Mouse (Mus musculus) small intestine, adult 2 months (tissue): ENCODE results near the gene Clmn. TPM values are rescaled to one million over a fixed set of nuclear protein-coding genes. Genes with fewer than 3 reads are reported as not detected.

ENCODE experiments used
- H3K27ac ChIP-seq: fragments of 200-500 bp; 2 replicates; pipeline ENCODE4 v1.5.1; 2012; ENCODE audit warnings: low read depth, low read length, control low read depth, inconsistent platforms; ENCODE audit not compliant: insufficient read depth
- H3K27me3 ChIP-seq: fragments of 200-500 bp; 2 replicates; pipeline ENCODE4 v1.6.1; 2012; ENCODE audit warnings: mild to moderate bottlenecking, moderate library complexity, low read length, inconsistent platforms; ENCODE audit not compliant: control insufficient read depth, insufficient read depth
- H3K36me3 ChIP-seq: fragments of 200-500 bp; 2 replicates; pipeline ENCODE4 v1.6.1; 2012; ENCODE audit warnings: mild to moderate bottlenecking, low read length, control low read depth, inconsistent platforms; ENCODE audit not compliant: control insufficient read depth, insufficient read depth
- H3K4me1 ChIP-seq: fragments of 200-500 bp; 2 replicates; pipeline ENCODE4 v1.6.1; 2012; ENCODE audit warnings: low read length, inconsistent platforms, mixed read lengths; ENCODE audit not compliant: control insufficient read depth, insufficient read depth, insufficient read length
- H3K4me3 ChIP-seq: fragments of 200-500 bp; 2 replicates; pipeline ENCODE4 v1.5.1; 2012; ENCODE audit warnings: low read depth, mild to moderate bottlenecking, control low read depth, inconsistent platforms, low read length, moderate library complexity
- CTCF ChIP-seq: fragments of 200-500 bp; IDR thresholded peaks from 2 replicates; pipeline ENCODE4 v1.5.1; 2012; ENCODE audit warnings: low read depth, mild to moderate bottlenecking, control low read depth, inconsistent platforms, low read length, moderate library complexity, mixed read lengths; ENCODE audit not compliant: insufficient replicate concordance, insufficient read length; ENCODE audit errors: extremely low read depth
- POLR2A ChIP-seq: fragments of 200-500 bp; IDR thresholded peaks from 2 replicates; pipeline ENCODE4 v1.6.1; 2012; ENCODE audit warnings: low read depth, mild to moderate bottlenecking, control low read depth, inconsistent platforms, low read length, moderate library complexity
- WGBS: fragments of 180-500 bp; shearing (Covaris S2); methylation state at CpG from one replicate; pipeline ENCODE4 v1.1.7; 2018; 5-methylcytosine and 5-hydroxymethylcytosine counted together
- polyA plus RNA-seq: library from polyadenylated mRNA; depleted of rRNA; stranded (reverse); fragments of >200 nt; gene quantifications from 2 replicates; pipeline ENCODE4 v1.2.3, GENCODE M21; 2012; rRNA removed

The Clmn gene
- polyA plus RNA-seq: 3.0 and 3.4 TPM in 2 replicates

DNA sequence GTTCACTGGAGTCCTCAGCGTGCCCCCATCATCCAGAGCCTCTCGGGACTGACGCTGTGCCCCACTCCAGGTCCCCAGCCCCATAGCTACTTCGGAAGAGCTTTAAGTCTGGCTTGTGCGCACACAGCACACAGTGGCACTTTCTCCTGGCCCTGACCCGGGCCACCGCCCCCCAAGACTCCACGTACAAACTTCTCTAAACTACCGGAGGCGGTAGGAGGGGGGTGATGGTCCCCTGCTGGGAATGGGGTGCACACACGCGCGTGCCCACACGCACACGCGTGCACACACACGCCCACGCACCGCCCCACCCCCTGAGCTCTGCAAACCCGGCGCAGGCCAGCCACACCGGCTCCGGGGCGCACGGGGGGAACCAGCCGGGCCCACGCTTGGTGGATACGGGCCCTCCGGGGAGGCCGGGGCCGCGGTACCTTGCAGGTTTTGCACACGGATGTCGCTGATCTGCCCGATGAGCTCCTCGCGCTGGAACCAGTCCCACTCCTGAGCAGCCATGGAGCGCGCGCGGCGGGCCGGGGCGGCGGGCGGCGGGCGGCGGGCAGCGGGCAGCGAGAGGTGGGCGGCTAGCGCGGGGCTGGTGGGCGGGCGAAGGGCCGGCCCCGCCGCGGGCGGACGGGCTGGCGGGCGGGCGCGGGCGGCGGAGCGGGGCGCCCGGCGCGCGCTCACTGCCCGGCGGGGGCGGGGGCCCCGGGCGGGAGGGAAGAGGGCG is at the start of gene Clmn:
Clmn (minus strand) TSS at position 638 of the 727 bp plus-strand sequence.
- TF ChIP-seq CTCF (no peak), POLR2A (no peak)
- H3K4me3 ChIP-seq: peak within 1 kb of the TSS; percentile 80
- 7% methylated on average over 79 of the region's 80 CpGs for WGBS
- H3K36me3 ChIP-seq: no peaks in the 10 kb centered on the region
- H3K27me3 ChIP-seq: no peaks in the 10 kb centered on the region
- H3K4me1 ChIP-seq: peaks cover 5% of the 10 kb centered on the region; the same call in 1 of the 2 replicates
- H3K27ac ChIP-seq: peak within 1 kb of the TSS; percentile 50

DNA sequence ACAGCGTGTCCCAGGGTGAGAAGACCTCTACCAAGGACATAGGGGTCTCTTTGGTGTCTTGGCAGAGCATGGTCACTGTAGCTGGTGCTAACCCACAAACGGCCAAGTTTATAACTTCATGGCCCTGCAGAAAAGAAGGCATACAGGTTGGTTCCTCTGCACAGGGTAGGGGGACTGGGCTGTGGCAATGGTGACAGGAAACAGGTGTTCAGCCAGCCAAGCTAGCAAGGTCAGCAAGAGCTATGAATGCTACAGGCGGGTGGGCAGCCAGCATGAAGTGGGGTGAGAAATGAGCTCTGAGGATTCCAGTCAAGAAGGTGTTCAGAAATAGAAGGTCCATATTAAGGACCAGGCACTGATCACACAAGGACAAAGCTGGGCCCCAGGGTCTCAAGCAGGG is 48.1 kb upstream of the Clmn start:
- H3K27ac ChIP-seq: no peak overlapping the region
- no peak for TF ChIP-seq POLR2A
- TF ChIP-seq CTCF: no peak
- WGBS: 75% methylated on average over 3 of the region's 3 CpGs

DNA sequence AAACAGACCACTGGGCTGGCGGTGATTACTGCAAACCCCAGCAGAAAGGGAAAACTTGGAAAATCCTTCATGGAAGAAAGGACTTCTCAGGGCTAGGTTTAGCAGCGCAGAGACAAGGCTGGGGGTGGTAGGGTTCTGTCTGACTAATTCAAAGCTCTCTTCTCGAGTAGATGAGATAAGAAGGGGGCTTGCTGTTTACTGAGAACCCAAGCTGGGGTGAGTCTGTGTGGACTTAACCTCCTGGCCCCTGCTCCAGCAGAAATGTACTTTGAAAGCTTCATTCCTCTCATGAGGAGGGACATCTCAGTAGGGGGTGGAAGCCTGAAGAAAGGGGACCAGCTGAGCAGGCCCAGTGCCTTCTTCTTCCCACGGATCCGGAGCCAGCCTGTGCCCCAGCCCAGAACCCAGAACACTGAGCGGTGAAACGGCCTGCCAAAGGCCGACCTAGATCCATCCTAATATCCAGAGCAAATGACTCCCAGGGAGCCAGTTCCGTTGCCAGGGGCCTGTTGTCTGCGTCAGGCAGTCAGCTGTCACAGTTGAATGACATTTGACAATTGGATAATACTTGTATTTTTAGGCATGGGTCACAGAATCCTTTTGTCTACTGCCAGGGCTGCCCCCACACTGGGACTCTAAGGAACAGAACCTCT is 47.5 kb upstream of the Clmn start:
- H3K27me3 ChIP-seq: no peaks in the 10 kb centered on the region
- no peaks in the 10 kb centered on the region for H3K4me1 ChIP-seq
- H3K4me3 ChIP-seq: no peak overlapping the region
- H3K36me3 ChIP-seq: no peaks in the 10 kb centered on the region
- 64% methylated on average over 10 of the region's 10 CpGs for WGBS
- no peak for TF ChIP-seq POLR2A
- TF ChIP-seq CTCF: no peak
- no peak overlapping the region for H3K27ac ChIP-seq

More for the DNA sequence above, 48.1 kb upstream of the Clmn start:
- Histone ChIP-seq H3K36me3 (no peaks in the 10 kb centered on the region), H3K27me3 (no peaks in the 10 kb centered on the region), H3K4me3 (no peak overlapping the region), H3K4me1 (no peaks in the 10 kb centered on the region)

DNA sequence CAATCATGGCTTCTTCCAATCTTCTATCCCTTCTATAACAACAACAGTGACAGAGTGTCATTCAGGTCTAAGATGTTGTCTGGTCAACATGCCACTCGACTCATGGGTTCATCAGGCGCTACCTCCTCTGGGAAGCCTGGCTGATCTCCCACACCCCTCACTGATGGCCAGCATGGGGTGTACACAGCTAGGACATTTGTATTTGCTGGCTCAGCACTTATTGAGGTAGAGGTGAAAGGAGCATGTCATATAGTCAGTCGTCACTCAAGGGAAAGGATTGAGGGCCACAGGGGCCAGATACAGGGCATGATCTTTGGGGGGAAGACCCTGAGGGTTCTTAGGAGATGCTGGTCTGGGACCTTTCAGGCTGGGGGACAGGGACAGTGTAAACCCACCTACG is 44.9 kb upstream of the Clmn start:
- TF ChIP-seq CTCF: no peak
- TF ChIP-seq POLR2A: no peak
- Histone ChIP-seq H3K4me1 (no peaks in the 10 kb centered on the region), H3K27ac (no peak overlapping the region), H3K4me3 (no peak overlapping the region), H3K36me3 (no peaks in the 10 kb centered on the region), H3K27me3 (no peaks in the 10 kb centered on the region)
- 94% methylated on average over 4 of the region's 4 CpGs for WGBS

DNA sequence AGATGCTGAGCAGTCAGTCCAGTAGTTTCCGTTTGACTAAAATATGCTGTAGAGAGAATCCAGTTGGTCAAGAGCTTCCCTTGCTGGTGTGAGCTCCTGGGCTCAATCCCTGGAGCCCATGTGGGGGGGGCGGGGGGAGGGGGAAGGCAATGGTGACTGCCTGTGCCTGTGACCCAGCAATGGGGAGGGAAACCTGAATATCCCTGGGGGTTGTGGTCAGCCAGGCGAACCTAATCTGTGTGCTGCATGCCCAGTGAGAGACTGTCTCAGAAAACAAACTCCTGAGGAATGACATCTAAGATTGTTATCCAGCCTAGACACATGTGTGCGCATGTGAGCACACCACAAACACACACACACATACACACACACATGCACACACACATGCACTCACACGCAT is 44.1 kb upstream of the Clmn start:
- H3K27me3 ChIP-seq: 0 out of 2 replicates have a peak, but pooled peaks cover 2% of the 10 kb centered on the region
- H3K36me3 ChIP-seq: no peaks in the 10 kb centered on the region
- no peak overlapping the region for H3K4me3 ChIP-seq
- TF ChIP-seq CTCF: no peak
- 85% methylated on average over 5 of the region's 5 CpGs for WGBS
- H3K4me1 ChIP-seq: no peaks in the 10 kb centered on the region
- H3K27ac ChIP-seq: no peak overlapping the region

DNA sequence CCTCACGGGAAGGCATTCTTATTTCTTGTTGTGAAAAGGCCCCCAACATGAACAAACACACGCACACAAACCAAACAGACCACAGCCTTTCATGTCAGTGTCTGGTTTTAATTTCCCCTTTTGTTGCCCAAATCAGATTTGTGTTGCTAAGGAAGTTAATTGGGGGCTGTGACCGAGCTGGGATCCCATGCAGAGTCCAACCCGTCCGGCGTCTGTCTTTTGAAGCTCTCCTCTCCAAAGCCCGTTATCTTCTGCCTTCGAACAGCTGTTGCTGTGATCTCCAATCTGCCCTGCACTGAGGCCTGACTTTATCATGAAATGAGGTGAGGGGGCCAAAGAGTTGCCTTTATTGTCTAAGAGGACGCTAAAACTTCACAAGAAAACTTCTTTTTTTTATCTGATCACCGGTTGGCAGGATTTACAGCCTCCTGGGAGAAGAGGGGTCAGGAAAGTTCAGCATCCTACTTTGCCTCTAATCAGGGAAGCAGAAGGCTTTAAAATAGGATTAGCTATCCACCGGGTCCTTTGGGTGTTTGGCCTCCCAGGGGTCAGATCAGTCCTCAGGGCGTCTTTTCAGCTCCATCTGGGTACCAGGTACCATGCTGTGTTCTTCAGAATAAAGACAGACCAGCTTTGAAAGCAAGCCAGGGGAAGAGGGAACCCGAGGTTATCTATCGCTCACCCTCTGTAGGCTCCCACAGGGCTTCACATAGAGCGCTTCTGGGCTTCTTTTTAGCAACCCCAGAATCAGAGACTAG is 43.3 kb upstream of the Clmn start:
- no peak for TF ChIP-seq POLR2A
- TF ChIP-seq CTCF: no peak
- Histone ChIP-seq H3K27ac (no peak overlapping the region), H3K36me3 (no peaks in the 10 kb centered on the region), H3K27me3 (0 out of 2 replicates have a peak, but pooled peaks cover 2% of the 10 kb centered on the region), H3K4me1 (no peaks in the 10 kb centered on the region), H3K4me3 (no peak overlapping the region)
- 19% methylated on average over 15 of the region's 15 CpGs for WGBS

DNA sequence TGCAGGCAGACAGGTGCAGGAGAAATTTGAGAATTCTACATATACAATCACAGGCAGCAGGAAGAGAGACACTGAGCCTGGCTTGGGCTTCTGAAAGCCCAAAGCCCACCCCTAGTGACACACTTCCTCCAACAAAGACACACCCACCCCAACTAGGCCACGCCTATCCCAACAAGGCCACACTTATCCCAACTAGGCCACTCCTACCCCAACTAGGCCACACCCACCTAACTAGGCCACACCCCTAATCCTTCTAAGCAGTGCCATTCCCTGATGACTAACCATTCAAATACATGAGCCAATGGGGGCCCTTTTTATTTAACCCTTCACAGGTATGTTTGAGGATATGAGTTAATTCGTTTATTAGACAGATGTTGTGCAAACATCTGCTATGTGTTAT is 42.3 kb upstream of the Clmn start:
- Histone ChIP-seq H3K4me1 (no peaks in the 10 kb centered on the region), H3K36me3 (no peaks in the 10 kb centered on the region), H3K4me3 (no peak overlapping the region), H3K27ac (no peak overlapping the region), H3K27me3 (0 out of 2 replicates have a peak, but pooled peaks cover 2% of the 10 kb centered on the region)
- 93% methylated on average over 2 of the region's 2 CpGs for WGBS
- TF ChIP-seq CTCF (no peak), POLR2A (no peak)
